Mouse (Mus musculus) ES-E14 (cell line): Measurements from ENCODE around the gene Pbld1. TPM values are rescaled to one million over a fixed set of nuclear protein-coding genes. Genes with fewer than 3 reads are reported as not detected.

Experiments used
- DNase-seq: peaks from one replicate; pipeline ENCODE4 v3.0.0-alpha.2; 2013; ENCODE audit warnings: low read depth, low spot score
- H3K27ac ChIP-seq: 2 replicates; pipeline ENCODE4 v1.5.1; 2012; ENCODE audit warnings: low read depth, mild to moderate bottlenecking, low read length, moderate library complexity, mixed read lengths; ENCODE audit not compliant: poor library complexity, insufficient read depth, severe bottlenecking
- H3K36me3 ChIP-seq: 2 replicates; pipeline ENCODE4 v1.6.1; 2012; ENCODE audit warnings: mild to moderate bottlenecking, low read length, moderate library complexity, mixed read lengths; ENCODE audit not compliant: control insufficient read depth, poor library complexity, insufficient read depth, severe bottlenecking
- H3K4me1 ChIP-seq, 2 experiments: fragments of 150-350 bp in 1 of 2; sonication (generic) in 1 of 2; 2 replicates each; pipeline ENCODE4 v1.6.1; 2012; ENCODE audit warnings: low read length in 2 of 2, mild to moderate bottlenecking in 1 of 2, mixed read lengths in 1 of 2; ENCODE audit not compliant: control insufficient read depth in 2 of 2, insufficient read depth in 2 of 2, poor library complexity in 1 of 2
- H3K4me3 ChIP-seq, 2 experiments: fragments of 150-350 bp in 1 of 2; sonication (generic) in 1 of 2; 2 replicates each; pipeline ENCODE4 v1.5.1; 2012; ENCODE audit warnings: low read length in 2 of 2, low read depth in 1 of 2, mild to moderate bottlenecking in 1 of 2, mixed read lengths in 1 of 2; ENCODE audit not compliant: insufficient read depth in 1 of 2, poor library complexity in 1 of 2, severe bottlenecking in 1 of 2
- H3K9ac ChIP-seq: 2 replicates; pipeline ENCODE4 v1.6.1; 2012; ENCODE audit warnings: low read depth, mild to moderate bottlenecking, low read length, mixed read lengths; ENCODE audit not compliant: poor library complexity, insufficient read depth, severe bottlenecking
- H3K9me3 ChIP-seq: fragments of 150-350 bp; sonication (generic); 2 replicates; pipeline ENCODE4 v1.6.1; 2012; ENCODE audit warnings: low read depth, mild to moderate bottlenecking, low read length; ENCODE audit not compliant: control insufficient read depth, insufficient read depth
- CHD2 ChIP-seq: IDR thresholded peaks from 2 replicates; pipeline ENCODE4 v1.6.1; 2014; ENCODE audit warnings: mild to moderate bottlenecking, low read depth, low read length, inconsistent platforms
- HCFC1 ChIP-seq: IDR thresholded peaks from 2 replicates; pipeline ENCODE4 v1.6.1; 2012; ENCODE audit warnings: low read length, inconsistent platforms, borderline replicate concordance; ENCODE audit not compliant: insufficient read depth
- MAFK ChIP-seq: IDR thresholded peaks from 2 replicates; pipeline ENCODE4 v1.6.1; 2014; ENCODE audit warnings: mild to moderate bottlenecking, low read depth, low read length, inconsistent platforms; ENCODE audit not compliant: insufficient read depth
- ZC3H11A ChIP-seq: IDR thresholded peaks from 2 replicates; pipeline ENCODE4 v1.6.1; 2012; ENCODE audit warnings: low read depth, mild to moderate bottlenecking, inconsistent platforms, low read length, borderline replicate concordance
- ZNF384 ChIP-seq: IDR thresholded peaks from 2 replicates; pipeline ENCODE4 v1.6.1; 2012; ENCODE audit warnings: low read depth, low read length, inconsistent platforms
- in situ Hi-C, 2 experiments: fragments of 600-800 bp; cut with MboI; formaldehyde crosslinking; loops; one replicate each; pipeline ENCODE4 v1.15.1; 2025; ENCODE audit warnings: low sequenced_read_pairs in 2 of 2, inconsistent platforms in 1 of 2; ENCODE audit not compliant: unreplicated experiment in 2 of 2
- total RNA-seq: library from RNA; depleted of rRNA; stranded (reverse); fragments of 300-350 nt; gene quantifications from 2 replicates; pipeline ENCODE4 v1.2.3, GENCODE M21; 2012

The Pbld1 gene
- total RNA-seq, 1 experiment = 3.6 TPM

GRCm38 (mm10) chr10:63061266-63061665 lies 1.3 kb downstream of the Pbld1 start:
- TF ChIP-seq ZNF384 = no peak
- TF ChIP-seq HCFC1 = no peak
- no peak for TF ChIP-seq CHD2
- TF ChIP-seq ZC3H11A = no peak
- no peak for TF ChIP-seq MAFK
- no peak for DNase-seq
- in situ Hi-C loops = no loop called here
- peak overlapping the region; percentile 28 to 33; a peak in 3 of 4 replicates for H3K4me3 ChIP-seq
- H3K36me3 ChIP-seq = no peaks in the 10 kb centered on the region
- H3K9me3 ChIP-seq = no peaks in the 10 kb centered on the region
- H3K9ac ChIP-seq = peak overlapping the region; percentile 27; the same call in 1 of the 2 replicates
- H3K27ac ChIP-seq = no peak overlapping the region
- peaks cover 0 to 10% of the 10 kb centered on the region in 2 experiments; a peak in 2 of 4 replicates for H3K4me1 ChIP-seq

- H3K4me3 ChIP-seq = no peak overlapping the region
- no peak overlapping the region for H3K9ac ChIP-seq
- DNase-seq = no peak
- TF ChIP-seq CHD2 (no peak), MAFK (no peak), HCFC1 (no peak), ZC3H11A (no peak)
- H3K4me1 ChIP-seq = peaks cover 0 to under 1% of the 10 kb centered on the region in 2 experiments; a peak in 1 of 4 replicates
- no peaks in the 10 kb centered on the region for H3K9me3 ChIP-seq
- in situ Hi-C loops = no loop called here
- H3K36me3 ChIP-seq = no peaks in the 10 kb centered on the region
- H3K27ac ChIP-seq = no peak overlapping the region
Measured at GRCm38 (mm10) chr10:63062696-63063095, 2.7 kb downstream of the Pbld1 start.

- no peaks in the 10 kb centered on the region for H3K36me3 ChIP-seq
- TF ChIP-seq HCFC1 = no peak
- no peak for TF ChIP-seq MAFK
- no peak for TF ChIP-seq ZC3H11A
- no peak for TF ChIP-seq CHD2
- no peak for TF ChIP-seq ZNF384
- no peak for DNase-seq
- H3K9me3 ChIP-seq = no peaks in the 10 kb centered on the region
- H3K27ac ChIP-seq = no peak overlapping the region
- H3K4me3 ChIP-seq = no peak overlapping the region
- no peaks in the 10 kb centered on the region for H3K4me1 ChIP-seq
- H3K9ac ChIP-seq = no peak overlapping the region
- in situ Hi-C loops = no loop called here
Measured at GRCm38 (mm10) chr10:63063365-63063764, 3.4 kb downstream of the Pbld1 start.

GRCm38 (mm10) chr10:63064516-63064915 lies 4.6 kb downstream of the Pbld1 start:
- no peak overlapping the region for H3K9ac ChIP-seq
- H3K4me3 ChIP-seq = no peak overlapping the region
- H3K4me1 ChIP-seq = no peaks in the 10 kb centered on the region
- no peak for TF ChIP-seq HCFC1
- TF ChIP-seq CHD2 = no peak
- no peak for TF ChIP-seq MAFK
- TF ChIP-seq ZNF384 = no peak
- no peak for TF ChIP-seq ZC3H11A
- DNase-seq = no peak
- no peak overlapping the region for H3K27ac ChIP-seq
- in situ Hi-C loops = no loop called here
- H3K36me3 ChIP-seq = no peaks in the 10 kb centered on the region
- no peaks in the 10 kb centered on the region for H3K9me3 ChIP-seq

- in situ Hi-C loops = no loop called here
- no peaks in the 10 kb centered on the region for H3K4me1 ChIP-seq
- no peak for DNase-seq
- H3K36me3 ChIP-seq = no peaks in the 10 kb centered on the region
- no peak overlapping the region for H3K9ac ChIP-seq
- H3K4me3 ChIP-seq = no peak overlapping the region
- no peaks in the 10 kb centered on the region for H3K9me3 ChIP-seq
- TF ChIP-seq ZNF384 (no peak), MAFK (no peak), HCFC1 (no peak; the same call in 1 of the 2 replicates), ZC3H11A (no peak), CHD2 (no peak)
- H3K27ac ChIP-seq = no peak overlapping the region
Measured at GRCm38 (mm10) chr10:63065561-63065960, 5.6 kb downstream of the Pbld1 start.
